Mouse (Mus musculus) embryonic fibroblast, embryonic 13.5 days (primary cell): ENCODE measurements around the gene Cish.

Source experiments
- CTCF ChIP-seq: IDR thresholded peaks from 2 replicates; pipeline ENCODE4 v1.5.1; 2011; ENCODE audit warnings: mild to moderate bottlenecking, control low read depth, low read length, moderate library complexity, borderline replicate concordance; ENCODE audit not compliant: insufficient read depth
- POLR2A ChIP-seq: IDR thresholded peaks from 2 replicates; pipeline ENCODE4 v1.6.1; 2011; ENCODE audit warnings: low read depth, mild to moderate bottlenecking, control low read depth, low read length, moderate library complexity

- TF ChIP-seq POLR2A: no peak
- TF ChIP-seq CTCF: no peak
These were observed 29.2 kb downstream of the Cish start for GRCm38 (mm10) chr9:107324799-107325561.
